Mouse (Mus musculus): ENCODE results near the gene Kcna10.

DNA sequence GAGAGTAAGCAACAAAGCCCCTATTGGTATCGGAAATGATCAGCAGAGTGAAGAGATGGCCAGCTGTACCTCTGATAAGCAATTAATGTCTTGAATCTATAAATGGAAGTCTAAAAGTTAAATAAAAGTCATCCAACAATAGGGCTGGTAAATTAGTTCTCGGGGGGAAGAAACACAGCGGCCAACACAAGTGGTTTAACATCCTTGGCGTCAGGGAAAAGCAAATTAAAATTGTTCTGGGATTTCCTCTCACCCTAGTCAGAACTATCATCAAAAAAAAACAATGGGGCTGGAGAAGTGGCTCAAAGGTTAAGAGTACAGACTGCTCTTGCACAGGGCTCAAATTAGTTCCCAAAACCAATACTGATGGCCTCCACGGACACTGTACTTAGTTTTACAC is 43.0 kb downstream of the Kcna10 start:
- TF ChIP-seq POLR2A (IDR thresholded peaks at IDR 0.05; ENCODE audit: insufficient read depth, low read length) = no peak
- no peak for TF ChIP-seq EP300 (IDR thresholded peaks at IDR 0.05; ENCODE audit: insufficient read depth, low read depth, low read length)

Measured in ES-Bruce4 (cell line).